Mouse (Mus musculus): ENCODE measurements around the gene Tmem178b.

GRCm38 (mm10) chr6:40062190-40062501, 189.1 kb downstream of the Tmem178b start:
- TF ChIP-seq CTCF (IDR thresholded peaks at IDR 0.05; ENCODE audit: low read depth), result no peak
- TF ChIP-seq EP300 (IDR thresholded peaks at IDR 0.05; ENCODE audit: low read depth), result no peak

All from heart, postnatal 0 days (tissue).